Mouse (Mus musculus) embryonic fibroblast, embryonic 13.5 days (primary cell): ENCODE measurements around the gene Sppl3.

ENCODE experiments used
- CTCF ChIP-seq: IDR thresholded peaks from 2 replicates; pipeline ENCODE4 v1.5.1; 2011; ENCODE audit warnings: mild to moderate bottlenecking, control low read depth, low read length, moderate library complexity, borderline replicate concordance; ENCODE audit not compliant: insufficient read depth
- POLR2A ChIP-seq: IDR thresholded peaks from 2 replicates; pipeline ENCODE4 v1.6.1; 2011; ENCODE audit warnings: low read depth, mild to moderate bottlenecking, control low read depth, low read length, moderate library complexity

- no peak for TF ChIP-seq POLR2A
- TF ChIP-seq CTCF, result no peak
These were observed 136.5 kb downstream of the Sppl3 start for GRCm38 (mm10) chr5:115147388-115147787.
